ENCODE assay signal across 9 mouse cellular contexts in the genomic region with DNA sequence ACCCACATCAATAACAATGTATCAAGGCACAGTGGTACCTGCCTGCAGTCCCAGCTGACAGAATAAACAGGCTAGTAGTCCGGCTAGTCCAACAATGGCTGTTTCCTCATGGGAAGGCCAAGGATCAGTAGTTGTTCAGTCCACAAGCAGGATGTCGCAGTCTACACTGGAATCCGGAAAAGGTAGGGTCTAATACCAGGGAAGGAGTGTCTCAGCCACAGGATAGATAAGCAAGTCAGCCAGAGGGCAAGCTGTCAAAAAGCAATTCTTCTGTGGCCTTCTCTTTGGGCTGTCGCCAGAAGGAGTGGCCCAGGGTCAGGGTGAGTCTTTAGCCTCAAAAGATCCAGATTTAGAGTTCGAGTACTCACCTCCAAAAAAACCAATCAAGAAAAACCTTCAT. TPM values are rescaled to one million over a fixed set of nuclear protein-coding genes. Genes with fewer than 3 reads are reported as not detected.
DNase-seq lines count a peak whose midpoint lies in the region; ATAC-seq and TF ChIP-seq lines count a peak whose summit lies in the region.
"Had no signal": no experiment of that assay in that cellular context is flagged by ENCODE, and none has a peak within 500 bp of the region (broad histone marks: within the 10 kb centered on the region; RNA-seq: fewer than 3 reads in every experiment).

No protein-coding gene starts in this region.

- no peak overlapping the region for H3K27ac ChIP-seq in intestine, postnatal 0 days (ENCODE audit: low read depth, low read length)
- H3K27ac ChIP-seq: limb, embryonic 12.5 days had no signal

- no peaks in the 10 kb centered on the region for H3K9me3 ChIP-seq in intestine, postnatal 0 days (ENCODE audit: control insufficient read depth)
- H3K9me3 ChIP-seq: limb, embryonic 12.5 days had no signal

- peak; percentile 71 to 75 for DNase-seq in lung, adult 18-20 months
- DNase-seq in lung, adult 2 months = no peak
- peak; percentile 58 to 72 for DNase-seq in adrenal gland, postnatal 36 days
- peak; percentile 79 to 88 for DNase-seq in kidney, postnatal 25 days
- no peak for DNase-seq in left cerebral cortex, postnatal 25 days (ENCODE audit: low spot score in 2 of 2)
- DNase-seq: retina, postnatal 1 day had no signal

- WGBS in lung, adult 2 months = 49% methylated on average over 5 of the region's 5 CpGs
- 48% methylated on average over 5 of the region's 5 CpGs for WGBS in intestine, postnatal 0 days

- intact Hi-C loops in left cerebral cortex, postnatal 25 days (cut with DNase I) = no loop called here

- H3K27me3 ChIP-seq in intestine, postnatal 0 days (replicated peaks; ENCODE audit: control insufficient read depth, insufficient read depth, low read length) = no peaks in the 10 kb centered on the region

- no peaks in the 10 kb centered on the region for H3K36me3 ChIP-seq in intestine, postnatal 0 days (ENCODE audit: control insufficient read depth, insufficient read depth)
- H3K36me3 ChIP-seq: limb, embryonic 12.5 days had no signal

- no peak overlapping the region for H3K9ac ChIP-seq in intestine, postnatal 0 days (ENCODE audit: low read depth, low read length)
- H3K9ac ChIP-seq: limb, embryonic 12.5 days had no signal

- no peak overlapping the region for H3K4me3 ChIP-seq in lung, adult 2 months (replicated peaks; ENCODE audit: extremely low read depth, low read depth, low read length)
- no peak overlapping the region for H3K4me3 ChIP-seq in intestine, postnatal 0 days (ENCODE audit: low read depth, low read length)
- H3K4me3 ChIP-seq: limb, embryonic 12.5 days had no signal

- no peak overlapping the region for H3K4me2 ChIP-seq in intestine, postnatal 0 days (replicated peaks; ENCODE audit: low read depth)
- H3K4me2 ChIP-seq: limb, embryonic 12.5 days had no signal

- TF ChIP-seq CTCF in lung, adult 2 months (IDR thresholded peaks at IDR 0.05; ENCODE audit: insufficient read depth, low read length) = no peak
- TF ChIP-seq CTCF in intestine, postnatal 0 days (IDR thresholded peaks at IDR 0.05; ENCODE audit: low read depth) = no peak

- ATAC-seq in megakaryocyte-erythroid progenitor cell, adult 5-6 weeks (replicated peaks; ENCODE audit: low FRiP score, low TSS enrichment, poor library complexity, severe bottlenecking) = peak; percentile 31
- ATAC-seq in intestine, postnatal 0 days = no peak

- no peak for TF ChIP-seq POLR2A in lung, adult 2 months (IDR thresholded peaks at IDR 0.05; ENCODE audit: borderline replicate concordance, extremely low read depth, low read depth, low read length)

- H3K4me1 ChIP-seq in lung, adult 2 months (ENCODE audit: control insufficient read depth, insufficient read depth, low read length) = 0 out of 2 replicates have a peak, but pooled peaks cover 3% of the 10 kb centered on the region
- H3K4me1 ChIP-seq in intestine, postnatal 0 days (replicated peaks; ENCODE audit: control insufficient read depth, insufficient read depth, low read length) = no peaks in the 10 kb centered on the region

RNA-seq across cellular contexts. Expression of gene Hlcs, which starts 4.4 kb away (rescaled TPM):
- polyA plus RNA-seq in lung, adult 2 months (2012; rRNA removed) = 8.9 and 9.5 TPM in 2 replicates
- total RNA-seq in adrenal gland, postnatal 36 days (2021) = 10 to 100 TPM; 13.6 to 18.3 TPM
- total RNA-seq in megakaryocyte-erythroid progenitor cell, adult 5-6 weeks (2014; fragmentation: Nextera tagmentation) = 5.6 and 5.9 TPM in 2 replicates
- total RNA-seq in megakaryocyte-erythroid progenitor cell, adult 5-6 weeks (2017) = 7.0 and 26.9 TPM in 2 replicates
- 2.8 and 3.6 TPM in 2 replicates for polyA plus RNA-seq in intestine, postnatal 0 days (2015; fragmentation: Nextera tagmentation; extraction: Ambion mirVana)
- total RNA-seq in left cerebral cortex, postnatal 25 days (2021) = 10 to 100 TPM; 15.7 to 16.1 TPM

RNA-seq across cellular contexts. Expression of gene Ripply3, which starts 10.5 kb away (rescaled TPM):
- polyA plus RNA-seq in lung, adult 2 months (2012; rRNA removed) = 34.6 and 38.6 TPM in 2 replicates
- 1 to 10 TPM; 4.1 to 6.0 TPM for total RNA-seq in adrenal gland, postnatal 36 days (2021)
- total RNA-seq in megakaryocyte-erythroid progenitor cell, adult 5-6 weeks (2014; fragmentation: Nextera tagmentation) = 0.32 and 0.39 TPM in 2 replicates
- 0.46 and 2.2 TPM in 2 replicates for total RNA-seq in megakaryocyte-erythroid progenitor cell, adult 5-6 weeks (2017)
- 2.7 and 3.1 TPM in 2 replicates for polyA plus RNA-seq in intestine, postnatal 0 days (2015; fragmentation: Nextera tagmentation; extraction: Ambion mirVana)
- not detected for total RNA-seq in left cerebral cortex, postnatal 25 days (2021)

RNA-seq across cellular contexts. Expression of gene Ttc3, which starts 52.7 kb away (rescaled TPM):
- polyA plus RNA-seq in lung, adult 2 months (2012; rRNA removed) = 25.9 and 26.5 TPM in 2 replicates
- 100 to 1,000 TPM in 1 of 2 experiments, 10 to 100 TPM in 1; 96.4 to 119 TPM for total RNA-seq in adrenal gland, postnatal 36 days (2021)
- 42.0 and 85.4 TPM in 2 replicates for total RNA-seq in megakaryocyte-erythroid progenitor cell, adult 5-6 weeks (2014; fragmentation: Nextera tagmentation)
- total RNA-seq in megakaryocyte-erythroid progenitor cell, adult 5-6 weeks (2017) = 155 and 210 TPM in 2 replicates
- 55.2 and 56.6 TPM in 2 replicates for polyA plus RNA-seq in intestine, postnatal 0 days (2015; fragmentation: Nextera tagmentation; extraction: Ambion mirVana)
- 100 to 1,000 TPM; 933 to 947 TPM for total RNA-seq in left cerebral cortex, postnatal 25 days (2021)

RNA-seq across cellular contexts. Expression of gene Pigp, which starts 53.9 kb away (rescaled TPM):
- polyA plus RNA-seq in lung, adult 2 months (2012; rRNA removed) = 20.6 and 23.8 TPM in 2 replicates
- total RNA-seq in adrenal gland, postnatal 36 days (2021) = 100 to 1,000 TPM in 1 of 2 experiments, 10 to 100 TPM in 1; 68.8 to 122 TPM
- 41.7 and 81.2 TPM in 2 replicates for total RNA-seq in megakaryocyte-erythroid progenitor cell, adult 5-6 weeks (2014; fragmentation: Nextera tagmentation)
- total RNA-seq in megakaryocyte-erythroid progenitor cell, adult 5-6 weeks (2017) = 23.6 and 28.0 TPM in 2 replicates
- 165 and 173 TPM in 2 replicates for polyA plus RNA-seq in intestine, postnatal 0 days (2015; fragmentation: Nextera tagmentation; extraction: Ambion mirVana)
- total RNA-seq in left cerebral cortex, postnatal 25 days (2021) = 10 to 100 TPM; 36.6 to 42.6 TPM

Comparison
In these comparisons a context has a peak if more than half of its experiments do, and no peak if none do; other contexts are left out.
1. DNase-seq: peak in lung, adult 18-20 months (2 of 2), adrenal gland, postnatal 36 days (2 of 2) and kidney, postnatal 25 days (2 of 2); none in lung, adult 2 months (single experiment) and left cerebral cortex, postnatal 25 days (0 of 2).
2. RNA of gene Ttc3, which starts 52.7 kb away (total RNA-seq): 933 to 947 TPM in left cerebral cortex, postnatal 25 days; 42.0 to 210 TPM in megakaryocyte-erythroid progenitor cell, adult 5-6 weeks and 96.4 to 119 TPM in adrenal gland, postnatal 36 days; every median in the first group is over 4 times any median in the second.